Mouse (Mus musculus): ENCODE data around the gene Phpt1. TPM values are rescaled to one million over a fixed set of nuclear protein-coding genes. Genes with fewer than 3 reads are reported as not detected.

Gene Phpt1
- polyA plus RNA-seq, 1 experiment from 2014 or later: 148 TPM

DNA sequence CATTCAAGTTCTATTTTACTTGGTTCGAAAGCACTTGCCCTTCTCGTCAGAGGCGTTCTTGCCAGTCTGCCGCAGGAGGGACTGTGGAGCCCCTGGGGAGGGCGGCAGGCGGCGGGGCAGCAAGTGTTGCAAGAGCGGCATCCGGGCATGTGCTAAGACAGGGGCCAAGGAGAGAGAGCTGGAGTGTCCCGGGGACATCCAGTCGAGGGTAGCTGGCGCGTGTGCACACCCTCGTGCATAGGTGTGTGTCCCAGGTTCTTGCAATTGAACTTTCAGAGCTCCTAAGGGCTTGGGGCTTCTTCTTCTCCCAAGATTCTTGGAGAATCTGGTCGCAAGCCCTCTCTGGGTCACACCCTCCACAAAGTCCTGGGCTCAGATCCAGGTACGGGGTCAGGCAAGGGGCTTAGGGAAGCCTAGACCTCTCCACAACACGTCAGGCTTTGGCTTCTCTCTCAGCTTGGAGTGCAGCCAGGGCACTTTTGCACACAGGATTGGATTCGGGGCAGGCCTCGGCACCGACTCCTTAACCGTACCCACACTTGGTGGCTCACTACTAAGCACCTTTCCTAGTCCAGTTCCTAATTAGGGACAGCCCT lies 506 bp upstream of the Phpt1 start:
- no peak for ATAC-seq (ENCODE audit: low read depth)
- Histone ChIP-seq H3K27me3 (replicated peaks; ENCODE audit: control insufficient read depth, insufficient read depth, low read length) (peaks cover 45% of the 10 kb centered on the region), H3K4me2 (ENCODE audit: low read depth, low read length) (peak overlapping the region; percentile 91), H3K9me3 (ENCODE audit: control insufficient read depth, low read length) (no peaks in the 10 kb centered on the region), H3K9ac (ENCODE audit: low read depth, low read length) (peak overlapping the region; percentile 71), H3K4me1 (ENCODE audit: control insufficient read depth, insufficient read depth, low read length) (peaks cover 32% of the 10 kb centered on the region), H3K36me3 (ENCODE audit: control insufficient read depth, insufficient read depth, low read length) (peaks cover 17% of the 10 kb centered on the region; the same call in 1 of the 2 replicates), H3K27ac (replicated peaks; ENCODE audit: low read depth, low read length) (peak overlapping the region; percentile 92), H3K4me3 (ENCODE audit: low read depth, low read length) (peak overlapping the region; percentile 67)
- peak; percentile 59 for DNase-seq (ENCODE audit: low spot score)
- 6% methylated on average over 21 of the region's 21 CpGs for WGBS

DNA sequence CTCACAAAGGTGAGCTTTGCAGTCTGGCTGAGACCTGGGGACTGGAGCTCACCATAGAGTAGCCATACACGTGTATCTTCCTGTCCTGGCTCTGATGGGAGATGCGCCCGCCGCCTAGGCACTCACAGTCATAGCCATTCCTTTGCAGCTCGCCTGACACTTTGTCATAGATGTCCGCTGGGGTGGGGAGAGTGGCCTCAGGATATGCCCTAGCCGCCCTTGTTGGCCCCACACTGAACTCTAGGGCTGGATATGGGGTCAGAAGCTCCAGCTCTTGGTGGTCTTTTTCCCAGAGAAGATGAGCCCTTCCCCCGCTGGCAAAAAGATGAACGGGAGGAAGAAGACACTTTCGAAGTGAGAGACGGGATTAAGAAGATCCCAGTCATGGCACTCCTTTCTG lies 888 bp downstream of the Phpt1 start:
- Histone ChIP-seq H3K9ac (ENCODE audit: low read depth, low read length) (peak overlapping the region; percentile 71), H3K9me3 (ENCODE audit: control insufficient read depth, low read length) (no peaks in the 10 kb centered on the region), H3K4me1 (ENCODE audit: control insufficient read depth, insufficient read depth, low read length) (peaks cover 28% of the 10 kb centered on the region), H3K27ac (replicated peaks; ENCODE audit: low read depth, low read length) (peak overlapping the region; percentile 92; the same call in 1 of the 2 replicates), H3K36me3 (ENCODE audit: control insufficient read depth, insufficient read depth, low read length) (peaks cover 28% of the 10 kb centered on the region), H3K27me3 (replicated peaks; ENCODE audit: control insufficient read depth, insufficient read depth, low read length) (peaks cover 31% of the 10 kb centered on the region), H3K4me3 (ENCODE audit: low read depth, low read length) (peak overlapping the region; percentile 67), H3K4me2 (ENCODE audit: low read depth, low read length) (peak overlapping the region; percentile 91)
- ATAC-seq (ENCODE audit: low read depth): no peak
- no peak for DNase-seq (ENCODE audit: low spot score)
- WGBS: 22% methylated on average over 11 of the region's 11 CpGs

GRCm38 (mm10) chr2:25573068-25573467 lies 2.0 kb downstream of the Phpt1 start:
- Histone ChIP-seq H3K4me2 (ENCODE audit: low read depth, low read length) (peak overlapping the region; percentile 91; the same call in 1 of the 2 replicates), H3K9me3 (ENCODE audit: control insufficient read depth, low read length) (no peaks in the 10 kb centered on the region), H3K27me3 (replicated peaks; ENCODE audit: control insufficient read depth, insufficient read depth, low read length) (peaks cover 20% of the 10 kb centered on the region), H3K4me1 (ENCODE audit: control insufficient read depth, insufficient read depth, low read length) (peaks cover 27% of the 10 kb centered on the region), H3K36me3 (ENCODE audit: control insufficient read depth, insufficient read depth, low read length) (peaks cover 39% of the 10 kb centered on the region), H3K4me3 (ENCODE audit: low read depth, low read length) (no peak overlapping the region), H3K9ac (ENCODE audit: low read depth, low read length) (peak overlapping the region; percentile 22; the same call in 1 of the 2 replicates), H3K27ac (replicated peaks; ENCODE audit: low read depth, low read length) (no peak overlapping the region)
- no peak for DNase-seq (ENCODE audit: low spot score)
- WGBS: 91% methylated on average over 2 of the region's 2 CpGs
- no peak for ATAC-seq (ENCODE audit: low read depth)

- no peak overlapping the region for H3K9ac ChIP-seq (ENCODE audit: low read depth, low read length)
- no peaks in the 10 kb centered on the region for H3K9me3 ChIP-seq (ENCODE audit: control insufficient read depth, low read length)
- no peak overlapping the region for H3K4me3 ChIP-seq (ENCODE audit: low read depth, low read length)
- H3K36me3 ChIP-seq (ENCODE audit: control insufficient read depth, insufficient read depth, low read length): peaks cover 52% of the 10 kb centered on the region
- H3K27ac ChIP-seq (replicated peaks; ENCODE audit: low read depth, low read length): no peak overlapping the region
- H3K4me2 ChIP-seq (ENCODE audit: low read depth, low read length): no peak overlapping the region
- DNase-seq (ENCODE audit: low spot score): no peak
- H3K27me3 ChIP-seq (replicated peaks; ENCODE audit: control insufficient read depth, insufficient read depth, low read length): peaks cover 2% of the 10 kb centered on the region
- peaks cover 18% of the 10 kb centered on the region for H3K4me1 ChIP-seq (ENCODE audit: control insufficient read depth, insufficient read depth, low read length)
- WGBS: 81% methylated on average over 4 of the region's 4 CpGs
- no peak for ATAC-seq (ENCODE audit: low read depth)
Observed at GRCm38 (mm10) chr2:25571221-25571620, 3.8 kb downstream of the Phpt1 start.

DNA sequence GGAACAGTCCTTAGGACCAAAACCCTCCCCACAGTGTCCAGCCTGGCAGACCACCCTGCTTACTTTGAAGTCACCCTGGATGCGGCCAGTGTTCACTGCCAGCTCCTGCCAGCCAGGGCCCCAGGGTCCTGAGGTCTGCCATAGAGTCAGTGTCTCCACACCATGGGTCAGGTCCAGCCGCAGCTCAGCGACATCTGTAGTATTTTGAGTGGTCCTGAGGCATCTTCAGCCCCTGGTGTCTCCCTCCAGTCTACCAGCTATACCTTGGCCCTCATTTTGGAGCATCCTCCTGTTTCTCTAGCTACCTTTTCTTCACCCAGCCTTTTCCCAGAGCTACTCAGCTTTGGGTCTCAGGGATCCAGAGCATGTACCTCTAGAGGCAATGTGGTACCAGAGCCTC lies 5.7 kb downstream of the Phpt1 start:
- Histone ChIP-seq H3K27ac (replicated peaks; ENCODE audit: low read depth, low read length) (no peak overlapping the region), H3K27me3 (replicated peaks; ENCODE audit: control insufficient read depth, insufficient read depth, low read length) (no peaks in the 10 kb centered on the region), H3K9me3 (ENCODE audit: control insufficient read depth, low read length) (no peaks in the 10 kb centered on the region), H3K9ac (ENCODE audit: low read depth, low read length) (no peak overlapping the region), H3K36me3 (ENCODE audit: control insufficient read depth, insufficient read depth, low read length) (peaks cover 70% of the 10 kb centered on the region), H3K4me2 (ENCODE audit: low read depth, low read length) (no peak overlapping the region), H3K4me1 (ENCODE audit: control insufficient read depth, insufficient read depth, low read length) (peaks cover 12% of the 10 kb centered on the region), H3K4me3 (ENCODE audit: low read depth, low read length) (no peak overlapping the region)
- ATAC-seq (ENCODE audit: low read depth): no peak
- DNase-seq (ENCODE audit: low spot score): no peak
- WGBS: 83% methylated on average over 3 of the region's 3 CpGs

DNA sequence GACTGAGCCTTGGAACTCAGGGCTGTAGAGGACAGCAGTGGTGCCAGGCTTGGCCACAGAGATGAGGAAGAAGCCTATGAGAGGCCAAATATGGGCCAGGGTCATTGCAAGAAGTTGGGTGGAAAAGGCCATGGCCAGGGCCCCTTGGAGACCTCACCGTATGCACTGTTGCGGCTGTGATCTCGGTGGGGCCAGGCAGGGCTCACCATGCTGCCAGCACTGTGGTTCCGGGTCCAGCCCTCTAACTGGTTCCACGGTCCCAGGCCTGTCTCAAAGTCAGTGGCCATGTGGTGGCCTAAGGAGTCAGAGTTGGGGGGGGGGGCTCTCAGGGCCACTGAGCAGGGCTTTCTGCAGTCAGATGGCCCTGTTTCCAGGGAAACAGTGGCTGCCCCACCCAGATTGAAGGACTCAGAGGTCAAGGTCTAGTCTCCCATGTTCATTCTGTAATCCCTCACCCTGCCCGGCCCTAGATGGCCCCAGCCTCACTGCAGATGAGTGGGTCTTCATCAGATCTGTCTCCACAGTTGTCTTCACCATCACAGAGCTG lies 6.5 kb downstream of the Phpt1 start:
- Histone ChIP-seq H3K9ac (ENCODE audit: low read depth, low read length) (no peak overlapping the region), H3K4me1 (ENCODE audit: control insufficient read depth, insufficient read depth, low read length) (peaks cover 6% of the 10 kb centered on the region), H3K4me3 (ENCODE audit: low read depth, low read length) (no peak overlapping the region), H3K4me2 (ENCODE audit: low read depth, low read length) (no peak overlapping the region), H3K27me3 (replicated peaks; ENCODE audit: control insufficient read depth, insufficient read depth, low read length) (no peaks in the 10 kb centered on the region), H3K27ac (replicated peaks; ENCODE audit: low read depth, low read length) (no peak overlapping the region), H3K36me3 (ENCODE audit: control insufficient read depth, insufficient read depth, low read length) (peaks cover 77% of the 10 kb centered on the region), H3K9me3 (ENCODE audit: control insufficient read depth, low read length) (no peaks in the 10 kb centered on the region)
- WGBS: 78% methylated on average over 6 of the region's 6 CpGs
- ATAC-seq (ENCODE audit: low read depth): no peak
- DNase-seq (ENCODE audit: low spot score): no peak

DNA sequence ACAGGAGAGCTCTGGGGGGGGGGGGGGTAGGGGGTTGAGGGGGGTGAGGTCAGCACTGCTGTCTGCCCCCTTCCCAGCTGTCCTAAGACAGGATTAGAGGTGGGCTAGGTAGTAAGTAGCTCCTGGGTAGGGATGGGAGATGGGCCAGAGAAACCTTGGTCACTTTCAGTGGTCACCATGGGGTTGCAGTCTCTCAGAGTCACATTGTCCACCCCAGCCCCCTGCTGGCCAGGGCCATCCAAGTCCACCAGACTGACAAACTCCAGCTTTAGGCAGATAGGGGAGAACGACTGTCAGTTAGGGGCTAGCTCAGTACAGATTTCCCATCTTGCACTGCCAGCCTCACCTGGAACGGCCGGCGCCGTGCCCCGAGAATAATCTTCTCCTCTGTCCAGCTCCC lies 8.5 kb downstream of the Phpt1 start:
- DNase-seq (ENCODE audit: low spot score): no peak
- 88% methylated on average over 6 of the region's 6 CpGs for WGBS
- no peak overlapping the region for H3K9ac ChIP-seq (ENCODE audit: low read depth, low read length)

GRCm38 (mm10) chr2:25565741-25566140 lies 9.3 kb downstream of the Phpt1 start:
- Histone ChIP-seq H3K4me1 (ENCODE audit: control insufficient read depth, insufficient read depth, low read length) (no peaks in the 10 kb centered on the region), H3K9ac (ENCODE audit: low read depth, low read length) (no peak overlapping the region), H3K4me3 (ENCODE audit: low read depth, low read length) (no peak overlapping the region), H3K27me3 (replicated peaks; ENCODE audit: control insufficient read depth, insufficient read depth, low read length) (no peaks in the 10 kb centered on the region), H3K36me3 (ENCODE audit: control insufficient read depth, insufficient read depth, low read length) (peaks cover 89% of the 10 kb centered on the region), H3K27ac (replicated peaks; ENCODE audit: low read depth, low read length) (no peak overlapping the region), H3K9me3 (ENCODE audit: control insufficient read depth, low read length) (no peaks in the 10 kb centered on the region), H3K4me2 (ENCODE audit: low read depth, low read length) (no peak overlapping the region)
- 83% methylated on average over 8 of the region's 8 CpGs for WGBS
- ATAC-seq (ENCODE audit: low read depth) (0 out of 2 replicates have a peak, but pooled peaks have one; percentile 12), DNase-seq (ENCODE audit: low spot score) (no peak)

More for the DNA sequence above, 8.5 kb downstream of the Phpt1 start:
- no peak overlapping the region for H3K4me3 ChIP-seq (ENCODE audit: low read depth, low read length)
- H3K9me3 ChIP-seq (ENCODE audit: control insufficient read depth, low read length): no peaks in the 10 kb centered on the region
- no peaks in the 10 kb centered on the region for H3K4me1 ChIP-seq (ENCODE audit: control insufficient read depth, insufficient read depth, low read length)
- H3K4me2 ChIP-seq (ENCODE audit: low read depth, low read length): no peak overlapping the region
- no peak for ATAC-seq (ENCODE audit: low read depth)
- peaks cover 89% of the 10 kb centered on the region for H3K36me3 ChIP-seq (ENCODE audit: control insufficient read depth, insufficient read depth, low read length)
- no peak overlapping the region for H3K27ac ChIP-seq (replicated peaks; ENCODE audit: low read depth, low read length)
- H3K27me3 ChIP-seq (replicated peaks; ENCODE audit: control insufficient read depth, insufficient read depth, low read length): no peaks in the 10 kb centered on the region

GRCm38 (mm10) chr2:25561946-25562345 lies 13.1 kb downstream of the Phpt1 start:
- ATAC-seq (ENCODE audit: low read depth) (no peak), DNase-seq (ENCODE audit: low spot score) (no peak)
- Histone ChIP-seq H3K36me3 (ENCODE audit: control insufficient read depth, insufficient read depth, low read length) (peaks cover 74% of the 10 kb centered on the region), H3K4me2 (ENCODE audit: low read depth, low read length) (no peak overlapping the region), H3K27ac (replicated peaks; ENCODE audit: low read depth, low read length) (no peak overlapping the region), H3K4me1 (ENCODE audit: control insufficient read depth, insufficient read depth, low read length) (peaks cover 9% of the 10 kb centered on the region), H3K4me3 (ENCODE audit: low read depth, low read length) (no peak overlapping the region), H3K27me3 (replicated peaks; ENCODE audit: control insufficient read depth, insufficient read depth, low read length) (no peaks in the 10 kb centered on the region), H3K9ac (ENCODE audit: low read depth, low read length) (no peak overlapping the region), H3K9me3 (ENCODE audit: control insufficient read depth, low read length) (no peaks in the 10 kb centered on the region)
- WGBS: 85% methylated on average over 7 of the region's 9 CpGs

Data from embryonic facial prominence, embryonic 14.5 days (tissue).